9 mouse cellular contexts compared by ENCODE assay signal in genomic region chr4:105181014-105181658, GRCm38 (mm10). TPM values are rescaled to one million over a fixed set of nuclear protein-coding genes. Genes with fewer than 3 reads are reported as not detected.
DNase-seq lines count a peak whose midpoint lies in the region; ATAC-seq and TF ChIP-seq lines count a peak whose summit lies in the region.
"Had no signal": no experiment of that assay in that cellular context is flagged by ENCODE, and none has a peak within 500 bp of the region (broad histone marks: within the 10 kb centered on the region; RNA-seq: fewer than 3 reads in every experiment).

No protein-coding gene starts in this region.

- DNase-seq in gastrocnemius, adult 2 months, result no peak
- no peak for DNase-seq in gastrocnemius, postnatal 25 days
- DNase-seq in embryonic facial prominence, embryonic 14.5 days (ENCODE audit: low spot score), result no peak
- peak; percentile 60 to 78 for DNase-seq in layer of hippocampus, postnatal 10 days (ENCODE audit: low spot score in 2 of 2)
- no peak for DNase-seq in gastrocnemius, postnatal 10 days
- DNase-seq in natural killer cell, adult 2 months (ENCODE audit: low spot score in 2 of 2), result no peak

- no peak for TF ChIP-seq POLR2A in olfactory bulb, adult 2 months (IDR thresholded peaks at IDR 0.05; ENCODE audit: insufficient read depth, low read depth, low read length)

- peak; percentile 50; the same call in 1 of the 2 replicates for ATAC-seq in embryonic facial prominence, embryonic 14.5 days (ENCODE audit: low read depth)
- no peak for ATAC-seq in erythroid progenitor cell, adult 5-6 weeks (replicated peaks; ENCODE audit: low FRiP score, poor library complexity, severe bottlenecking)

- H3K4me2 ChIP-seq in embryonic facial prominence, embryonic 14.5 days (ENCODE audit: low read depth, low read length), result no peak overlapping the region; the same call in 1 of the 2 replicates

- intact Hi-C loops in gastrocnemius, adult 2 months (cut with DNase I), result no loop called here

- peaks cover 29% of the 10 kb centered on the region for H3K4me1 ChIP-seq in embryonic facial prominence, embryonic 14.5 days (ENCODE audit: control insufficient read depth, insufficient read depth, low read length)
- peaks cover 3% of the 10 kb centered on the region; the same call in 1 of the 2 replicates for H3K4me1 ChIP-seq in olfactory bulb, adult 2 months (ENCODE audit: control insufficient read depth, insufficient read depth, low read length)

- WGBS in embryonic facial prominence, embryonic 14.5 days, result 42% methylated on average over 14 of the region's 16 CpGs
- 49% methylated on average over 16 of the region's 16 CpGs for WGBS in olfactory bulb, adult 2 months

- TF ChIP-seq CTCF in gastrocnemius, adult 2 months (IDR thresholded peaks at IDR 0.05), result no peak
- no peak for TF ChIP-seq CTCF in olfactory bulb, adult 2 months (IDR thresholded peaks at IDR 0.05; ENCODE audit: insufficient read depth, low read depth, low read length)

- no peaks in the 10 kb centered on the region for H3K9me3 ChIP-seq in embryonic facial prominence, embryonic 14.5 days (ENCODE audit: control insufficient read depth, low read length)

- no peaks in the 10 kb centered on the region for H3K27me3 ChIP-seq in embryonic facial prominence, embryonic 14.5 days (replicated peaks; ENCODE audit: control insufficient read depth, insufficient read depth, low read length)

- H3K27ac ChIP-seq in gastrocnemius, adult 2 months, result peak overlapping the region; percentile 9; the same call in 1 of the 2 replicates
- no peak overlapping the region for H3K27ac ChIP-seq in embryonic facial prominence, embryonic 14.5 days (replicated peaks; ENCODE audit: low read depth, low read length)
- peak overlapping the region; percentile 50; the same call in 1 of the 2 replicates for H3K27ac ChIP-seq in olfactory bulb, adult 2 months (ENCODE audit: insufficient read depth, low read depth, low read length)
- H3K27ac ChIP-seq: kidney, postnatal 0 days had no signal

- peaks cover 15% of the 10 kb centered on the region for H3K36me3 ChIP-seq in embryonic facial prominence, embryonic 14.5 days (ENCODE audit: control insufficient read depth, insufficient read depth, low read length)

- H3K9ac ChIP-seq in embryonic facial prominence, embryonic 14.5 days (ENCODE audit: low read depth, low read length), result no peak overlapping the region; the same call in 1 of the 2 replicates

- H3K4me3 ChIP-seq in gastrocnemius, adult 2 months, result peak overlapping the region; percentile 21; the same call in 1 of the 2 replicates
- no peak overlapping the region for H3K4me3 ChIP-seq in embryonic facial prominence, embryonic 14.5 days (ENCODE audit: low read depth, low read length)
- no peak overlapping the region for H3K4me3 ChIP-seq in olfactory bulb, adult 2 months (ENCODE audit: insufficient read depth, low read depth, low read length)

RNA-seq across cellular contexts. Expression of gene Plpp3, which starts 24.0 kb away (rescaled TPM):
- total RNA-seq in gastrocnemius, adult 2 months (2021), result 10 to 100 TPM; 45.8 to 69.1 TPM
- 10 to 100 TPM; 43.7 to 50.2 TPM for total RNA-seq in gastrocnemius, postnatal 25 days (2021)
- 107 and 123 TPM in 2 replicates for polyA plus RNA-seq in embryonic facial prominence, embryonic 14.5 days (2014; fragmentation: Nextera tagmentation; extraction: Ambion mirVana)
- 100 to 1,000 TPM; 147 to 149 TPM for total RNA-seq in layer of hippocampus, postnatal 10 days (2021)
- polyA plus RNA-seq in olfactory bulb, adult 2 months (2012; ENCODE audit: insufficient read depth, insufficient read length, low replicate concordance, missing spikeins), result not detected in 2 replicates
- 10 to 100 TPM; 79.6 to 82.6 TPM for total RNA-seq in gastrocnemius, postnatal 10 days (2021)
- 0.84 and 3.2 TPM in 2 replicates for total RNA-seq in erythroid progenitor cell, adult 5-6 weeks (2015; ENCODE audit: low replicate concordance)
- total RNA-seq in erythroid progenitor cell, adult 5-6 weeks (2017; ENCODE audit: low replicate concordance), result 0.08 and 0.64 TPM in 2 replicates

Comparison
In these comparisons a context has a peak if more than half of its experiments do, and no peak if none do; other contexts are left out.
1. DNase-seq: peak in layer of hippocampus, postnatal 10 days (2 of 2); none in gastrocnemius, adult 2 months (single experiment), gastrocnemius, postnatal 25 days (single experiment), embryonic facial prominence, embryonic 14.5 days (single experiment), gastrocnemius, postnatal 10 days (single experiment) and natural killer cell, adult 2 months (0 of 2).
2. RNA of gene Plpp3, which starts 24.0 kb away (total RNA-seq): 147 to 149 TPM in layer of hippocampus, postnatal 10 days, 79.6 to 82.6 TPM in gastrocnemius, postnatal 10 days, 45.8 to 69.1 TPM in gastrocnemius, adult 2 months and 43.7 to 50.2 TPM in gastrocnemius, postnatal 25 days; 0.08 to 3.2 TPM in erythroid progenitor cell, adult 5-6 weeks; every median in the first group is over 10 times any median in the second.